Mouse (Mus musculus) heart, postnatal 4 days (tissue): ENCODE measurements at regions not wholly inside any gene's neighbourhood (a gene's known extent, or its start where the extent isn't known, plus 50 kb on each side); places are given as distances from the start of the nearest gene placed in this dataset.

Experiments
- microRNA-seq, 2 experiments: library from miRNA; unstranded; fragments of <30 nt; microRNA quantifications; one replicate each; pipeline ENCODE4 v1.2.0; 2021 to 2022

Small RNA genes lying in the stretch of these regions (microRNA-seq; reads per million reads assigned to microRNA genes)
- 0 reads per million in 2 experiments for gene Gm23154
